Mouse (Mus musculus): Measurements from ENCODE around the gene Ptprs. TPM values are rescaled to one million over a fixed set of nuclear protein-coding genes. Genes with fewer than 3 reads are reported as not detected.

Ptprs gene
- polyA plus RNA-seq, 1 experiment from 2014 or later, result 111 TPM

- Histone ChIP-seq H3K9ac (replicated peaks; ENCODE audit: low read depth, low read length) (no peak overlapping the region), H3K4me2 (replicated peaks; ENCODE audit: low read depth, low read length) (no peak overlapping the region), H3K4me3 (ENCODE audit: low read depth, low read length) (no peak overlapping the region), H3K27me3 (ENCODE audit: control insufficient read depth, insufficient read depth, low read length) (no peaks in the 10 kb centered on the region), H3K27ac (ENCODE audit: low read length) (peak overlapping the region; percentile 67), H3K9me3 (ENCODE audit: control insufficient read depth, low read depth, low read length) (no peaks in the 10 kb centered on the region), H3K4me1 (ENCODE audit: control insufficient read depth, insufficient read depth, low read length) (peaks cover 12% of the 10 kb centered on the region; the same call in 1 of the 2 replicates), H3K36me3 (ENCODE audit: control insufficient read depth, insufficient read depth, low read length) (peaks cover 19% of the 10 kb centered on the region)
- 33% methylated on average over 8 of the region's 8 CpGs for WGBS
- no peak for ATAC-seq (ENCODE audit: insufficient number of reproducible peaks, insufficient read depth, low FRiP score, low read depth)
These were observed 68.9 kb downstream of the Ptprs start for GRCm38 (mm10) chr17:56407379-56407778.

GRCm38 (mm10) chr17:56406878-56407277, 69.4 kb downstream of the Ptprs start:
- H3K9me3 ChIP-seq (ENCODE audit: control insufficient read depth, low read depth, low read length), result no peaks in the 10 kb centered on the region
- ATAC-seq (ENCODE audit: insufficient number of reproducible peaks, insufficient read depth, low FRiP score, low read depth), result no peak
- no peaks in the 10 kb centered on the region for H3K27me3 ChIP-seq (ENCODE audit: control insufficient read depth, insufficient read depth, low read length)
- no peak overlapping the region for H3K4me3 ChIP-seq (ENCODE audit: low read depth, low read length)
- H3K36me3 ChIP-seq (ENCODE audit: control insufficient read depth, insufficient read depth, low read length), result peaks cover 19% of the 10 kb centered on the region
- peaks cover 12% of the 10 kb centered on the region; the same call in 1 of the 2 replicates for H3K4me1 ChIP-seq (ENCODE audit: control insufficient read depth, insufficient read depth, low read length)
- 55% methylated on average over 4 of the region's 4 CpGs for WGBS
- peak overlapping the region; percentile 67; the same call in 1 of the 2 replicates for H3K27ac ChIP-seq (ENCODE audit: low read length)
- H3K9ac ChIP-seq (replicated peaks; ENCODE audit: low read depth, low read length), result no peak overlapping the region
- no peak overlapping the region for H3K4me2 ChIP-seq (replicated peaks; ENCODE audit: low read depth, low read length)

GRCm38 (mm10) chr17:56405856-56406840, 70.1 kb downstream of the Ptprs start:
- Histone ChIP-seq H3K27ac (ENCODE audit: low read length) (no peak overlapping the region; the same call in 1 of the 2 replicates), H3K9ac (replicated peaks; ENCODE audit: low read depth, low read length) (no peak overlapping the region), H3K27me3 (ENCODE audit: control insufficient read depth, insufficient read depth, low read length) (no peaks in the 10 kb centered on the region), H3K9me3 (ENCODE audit: control insufficient read depth, low read depth, low read length) (no peaks in the 10 kb centered on the region), H3K4me2 (replicated peaks; ENCODE audit: low read depth, low read length) (no peak overlapping the region), H3K4me3 (ENCODE audit: low read depth, low read length) (no peak overlapping the region), H3K36me3 (ENCODE audit: control insufficient read depth, insufficient read depth, low read length) (peaks cover 19% of the 10 kb centered on the region), H3K4me1 (ENCODE audit: control insufficient read depth, insufficient read depth, low read length) (peaks cover 12% of the 10 kb centered on the region; the same call in 1 of the 2 replicates)
- 79% methylated on average over 14 of the region's 14 CpGs for WGBS
- ATAC-seq (ENCODE audit: insufficient number of reproducible peaks, insufficient read depth, low FRiP score, low read depth), result no peak

- Histone ChIP-seq H3K9ac (replicated peaks; ENCODE audit: low read depth, low read length) (no peak overlapping the region), H3K27me3 (ENCODE audit: control insufficient read depth, insufficient read depth, low read length) (no peaks in the 10 kb centered on the region), H3K9me3 (ENCODE audit: control insufficient read depth, low read depth, low read length) (no peaks in the 10 kb centered on the region), H3K27ac (ENCODE audit: low read length) (no peak overlapping the region), H3K4me1 (ENCODE audit: control insufficient read depth, insufficient read depth, low read length) (peaks cover 12% of the 10 kb centered on the region; the same call in 1 of the 2 replicates), H3K36me3 (ENCODE audit: control insufficient read depth, insufficient read depth, low read length) (peaks cover 21% of the 10 kb centered on the region), H3K4me3 (ENCODE audit: low read depth, low read length) (no peak overlapping the region), H3K4me2 (replicated peaks; ENCODE audit: low read depth, low read length) (no peak overlapping the region)
- no peak for ATAC-seq (ENCODE audit: insufficient number of reproducible peaks, insufficient read depth, low FRiP score, low read depth)
- WGBS, result 89% methylated on average over 3 of the region's 3 CpGs
These were observed 70.9 kb downstream of the Ptprs start for GRCm38 (mm10) chr17:56405341-56405740.

GRCm38 (mm10) chr17:56401051-56401521, 75.2 kb downstream of the Ptprs start:
- no peak overlapping the region for H3K27ac ChIP-seq (ENCODE audit: low read length)
- WGBS, result 97% methylated on average over 4 of the region's 4 CpGs
- no peaks in the 10 kb centered on the region for H3K9me3 ChIP-seq (ENCODE audit: control insufficient read depth, low read depth, low read length)
- H3K9ac ChIP-seq (replicated peaks; ENCODE audit: low read depth, low read length), result no peak overlapping the region
- no peaks in the 10 kb centered on the region for H3K27me3 ChIP-seq (ENCODE audit: control insufficient read depth, insufficient read depth, low read length)
- no peak for ATAC-seq (ENCODE audit: insufficient number of reproducible peaks, insufficient read depth, low FRiP score, low read depth)
- H3K4me3 ChIP-seq (ENCODE audit: low read depth, low read length), result no peak overlapping the region
- H3K4me1 ChIP-seq (ENCODE audit: control insufficient read depth, insufficient read depth, low read length), result no peaks in the 10 kb centered on the region
- H3K4me2 ChIP-seq (replicated peaks; ENCODE audit: low read depth, low read length), result no peak overlapping the region
- H3K36me3 ChIP-seq (ENCODE audit: control insufficient read depth, insufficient read depth, low read length), result peaks cover 54% of the 10 kb centered on the region

GRCm38 (mm10) chr17:56400221-56400620, 76.1 kb downstream of the Ptprs start:
- Histone ChIP-seq H3K4me2 (replicated peaks; ENCODE audit: low read depth, low read length) (no peak overlapping the region), H3K27ac (ENCODE audit: low read length) (no peak overlapping the region), H3K36me3 (ENCODE audit: control insufficient read depth, insufficient read depth, low read length) (peaks cover 62% of the 10 kb centered on the region), H3K9me3 (ENCODE audit: control insufficient read depth, low read depth, low read length) (no peaks in the 10 kb centered on the region), H3K4me1 (ENCODE audit: control insufficient read depth, insufficient read depth, low read length) (no peaks in the 10 kb centered on the region), H3K9ac (replicated peaks; ENCODE audit: low read depth, low read length) (no peak overlapping the region), H3K27me3 (ENCODE audit: control insufficient read depth, insufficient read depth, low read length) (no peaks in the 10 kb centered on the region), H3K4me3 (ENCODE audit: low read depth, low read length) (no peak overlapping the region)
- 92% methylated on average over 3 of the region's 3 CpGs for WGBS
- ATAC-seq (ENCODE audit: insufficient number of reproducible peaks, insufficient read depth, low FRiP score, low read depth), result no peak

- peaks cover 69% of the 10 kb centered on the region for H3K36me3 ChIP-seq (ENCODE audit: control insufficient read depth, insufficient read depth, low read length)
- 81% methylated on average over 6 of the region's 6 CpGs for WGBS
- H3K9me3 ChIP-seq (ENCODE audit: control insufficient read depth, low read depth, low read length), result no peaks in the 10 kb centered on the region
These were observed 80.2 kb downstream of the Ptprs start for GRCm38 (mm10) chr17:56396051-56396450.

GRCm38 (mm10) chr17:56393889-56394288, 82.4 kb downstream of the Ptprs start:
- no peaks in the 10 kb centered on the region for H3K9me3 ChIP-seq (ENCODE audit: control insufficient read depth, low read depth, low read length)
- 96% methylated on average over 10 of the region's 10 CpGs for WGBS

More at GRCm38 (mm10) chr17:56396051-56396450, 80.2 kb downstream of the Ptprs start:
- Histone ChIP-seq H3K4me2 (replicated peaks; ENCODE audit: low read depth, low read length) (no peak overlapping the region), H3K4me1 (ENCODE audit: control insufficient read depth, insufficient read depth, low read length) (no peaks in the 10 kb centered on the region), H3K27me3 (ENCODE audit: control insufficient read depth, insufficient read depth, low read length) (no peaks in the 10 kb centered on the region), H3K27ac (ENCODE audit: low read length) (no peak overlapping the region), H3K4me3 (ENCODE audit: low read depth, low read length) (no peak overlapping the region), H3K9ac (replicated peaks; ENCODE audit: low read depth, low read length) (no peak overlapping the region)
- ATAC-seq (ENCODE audit: insufficient number of reproducible peaks, insufficient read depth, low FRiP score, low read depth), result no peak

More at GRCm38 (mm10) chr17:56393889-56394288, 82.4 kb downstream of the Ptprs start:
- Histone ChIP-seq H3K4me2 (replicated peaks; ENCODE audit: low read depth, low read length) (no peak overlapping the region), H3K4me3 (ENCODE audit: low read depth, low read length) (no peak overlapping the region), H3K4me1 (ENCODE audit: control insufficient read depth, insufficient read depth, low read length) (no peaks in the 10 kb centered on the region), H3K27ac (ENCODE audit: low read length) (no peak overlapping the region), H3K9ac (replicated peaks; ENCODE audit: low read depth, low read length) (no peak overlapping the region), H3K27me3 (ENCODE audit: control insufficient read depth, insufficient read depth, low read length) (no peaks in the 10 kb centered on the region), H3K36me3 (ENCODE audit: control insufficient read depth, insufficient read depth, low read length) (peaks cover 69% of the 10 kb centered on the region)
- no peak for ATAC-seq (ENCODE audit: insufficient number of reproducible peaks, insufficient read depth, low FRiP score, low read depth)
